Mouse (Mus musculus): Measurements from ENCODE around the gene Zfp341.

DNA sequence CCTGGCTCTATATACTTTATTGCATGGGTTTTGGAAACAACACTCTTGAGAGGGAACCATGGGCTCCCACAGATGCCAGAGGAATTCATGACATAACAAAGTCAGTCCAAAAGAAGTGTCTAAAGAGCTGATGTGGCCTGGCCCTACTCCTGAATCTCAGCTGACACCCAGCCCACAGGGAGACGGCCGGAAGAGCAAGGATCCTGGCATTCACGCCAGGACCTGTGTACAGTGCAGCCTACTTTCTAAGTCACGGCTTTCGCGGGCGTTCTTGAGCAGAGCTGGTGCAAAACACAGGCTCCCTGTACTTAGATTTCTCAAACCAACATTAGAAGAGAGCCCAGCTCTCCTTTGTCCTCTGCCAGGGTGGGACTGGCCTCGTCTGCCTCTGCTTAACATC is 32.5 kb upstream of the Zfp341 start:
- no peak for TF ChIP-seq CTCF (IDR thresholded peaks at IDR 0.05; ENCODE audit: low read depth)
- TF ChIP-seq EP300 (IDR thresholded peaks at IDR 0.05; ENCODE audit: low read depth): no peak

All from liver, postnatal 0 days (tissue).